Mouse (Mus musculus): ENCODE measurements around the gene Aldh1a2. TPM values are rescaled to one million over a fixed set of nuclear protein-coding genes. Genes with fewer than 3 reads are reported as not detected.

Aldh1a2 gene
- total and polyA plus RNA-seq, 2 experiments from 2014 or later: 19.9 to 27.3 TPM

DNA sequence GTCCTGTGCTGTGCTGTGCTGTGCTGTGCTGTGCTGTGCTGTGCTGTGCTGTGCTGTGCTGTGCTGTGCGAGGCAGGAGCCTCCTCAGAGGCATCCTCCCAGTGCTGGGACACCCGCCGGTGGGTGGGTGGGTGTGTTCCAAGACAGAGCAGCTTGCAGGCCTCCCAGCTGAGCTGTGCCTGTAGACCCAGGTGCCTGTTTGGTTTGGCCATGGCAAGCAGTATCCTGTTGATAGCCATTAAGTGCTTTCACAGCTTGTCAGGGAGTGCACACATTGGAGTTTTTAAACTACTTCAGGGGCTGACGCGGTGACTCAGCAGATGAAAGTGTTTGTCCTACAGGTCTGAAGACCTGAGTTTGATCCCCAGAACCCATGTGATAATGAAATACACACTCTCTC, 108.5 kb downstream of the Aldh1a2 start:
- H3K4me3 ChIP-seq (ENCODE audit: low read depth, low read length): no peak overlapping the region
- H3K9ac ChIP-seq (replicated peaks; ENCODE audit: low read length, poor library complexity, severe bottlenecking): no peak overlapping the region
- H3K27ac ChIP-seq (ENCODE audit: low read depth, low read length): no peak overlapping the region
- ATAC-seq (ENCODE audit: low FRiP score) (no peak), DNase-seq (ENCODE audit: low spot score) (no peak)
- H3K36me3 ChIP-seq (ENCODE audit: insufficient read depth, low read length): no peaks in the 10 kb centered on the region
- no peak for TF ChIP-seq CTCF (IDR thresholded peaks at IDR 0.05)
- H3K9me3 ChIP-seq (ENCODE audit: low read length): no peaks in the 10 kb centered on the region
- H3K4me2 ChIP-seq (ENCODE audit: low read depth, low read length, poor library complexity, severe bottlenecking): no peak overlapping the region
- no peaks in the 10 kb centered on the region for H3K4me1 ChIP-seq (ENCODE audit: insufficient read depth, low read length)
- WGBS: 71% methylated on average over 5 of the region's 5 CpGs
- H3K27me3 ChIP-seq (ENCODE audit: insufficient read depth, low read length): no peaks in the 10 kb centered on the region

DNA sequence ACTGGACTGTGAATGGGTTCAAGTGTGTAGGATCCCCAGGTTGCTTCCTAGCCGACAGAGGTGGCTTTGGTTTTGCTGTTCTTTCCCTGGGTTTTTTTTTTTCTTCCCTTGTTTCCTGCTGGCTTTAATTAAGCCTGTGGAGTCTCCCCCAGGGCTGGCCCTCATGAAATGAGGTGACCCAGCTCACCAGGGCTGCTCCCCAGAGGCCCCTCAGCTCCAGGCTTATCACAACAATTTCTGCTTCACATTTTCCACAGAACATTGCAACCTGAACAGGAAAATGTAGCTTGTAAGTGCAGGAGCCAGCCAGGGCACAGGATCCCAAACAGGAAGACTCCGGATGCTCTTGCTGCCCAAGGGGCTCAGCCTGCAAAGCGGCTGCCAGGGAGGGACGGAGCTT, 110.7 kb downstream of the Aldh1a2 start:
- DNase-seq (ENCODE audit: low spot score) (no peak), ATAC-seq (ENCODE audit: low FRiP score) (no peak)
- Histone ChIP-seq H3K4me2 (ENCODE audit: low read depth, low read length, poor library complexity, severe bottlenecking) (no peak overlapping the region), H3K9me3 (ENCODE audit: low read length) (no peaks in the 10 kb centered on the region), H3K36me3 (ENCODE audit: insufficient read depth, low read length) (no peaks in the 10 kb centered on the region), H3K27ac (ENCODE audit: low read depth, low read length) (no peak overlapping the region), H3K9ac (replicated peaks; ENCODE audit: low read length, poor library complexity, severe bottlenecking) (no peak overlapping the region), H3K4me3 (ENCODE audit: low read depth, low read length) (no peak overlapping the region), H3K4me1 (ENCODE audit: insufficient read depth, low read length) (no peaks in the 10 kb centered on the region), H3K27me3 (ENCODE audit: insufficient read depth, low read length) (no peaks in the 10 kb centered on the region)
- TF ChIP-seq CTCF (IDR thresholded peaks at IDR 0.05): no peak
- 68% methylated on average over 4 of the region's 4 CpGs for WGBS

GRCm38 (mm10) chr9:71331661-71332060, 116.1 kb downstream of the Aldh1a2 start:
- no peak for TF ChIP-seq CTCF (IDR thresholded peaks at IDR 0.05)
- Histone ChIP-seq H3K9ac (replicated peaks; ENCODE audit: low read length, poor library complexity, severe bottlenecking) (no peak overlapping the region), H3K9me3 (ENCODE audit: low read length) (no peaks in the 10 kb centered on the region), H3K27ac (ENCODE audit: low read depth, low read length) (no peak overlapping the region), H3K27me3 (ENCODE audit: insufficient read depth, low read length) (no peaks in the 10 kb centered on the region), H3K4me1 (ENCODE audit: insufficient read depth, low read length) (no peaks in the 10 kb centered on the region), H3K4me2 (ENCODE audit: low read depth, low read length, poor library complexity, severe bottlenecking) (no peak overlapping the region), H3K36me3 (ENCODE audit: insufficient read depth, low read length) (no peaks in the 10 kb centered on the region), H3K4me3 (ENCODE audit: low read depth, low read length) (no peak overlapping the region)
- WGBS: 61% methylated on average over 3 of the region's 3 CpGs
- no peak for DNase-seq (ENCODE audit: low spot score)
- no peak for ATAC-seq (ENCODE audit: low FRiP score)

GRCm38 (mm10) chr9:71336674-71337073, 121.1 kb downstream of the Aldh1a2 start:
- ATAC-seq (ENCODE audit: low FRiP score): no peak
- Histone ChIP-seq H3K27me3 (ENCODE audit: insufficient read depth, low read length) (no peaks in the 10 kb centered on the region), H3K27ac (ENCODE audit: low read depth, low read length) (no peak overlapping the region), H3K4me2 (ENCODE audit: low read depth, low read length, poor library complexity, severe bottlenecking) (no peak overlapping the region), H3K36me3 (ENCODE audit: insufficient read depth, low read length) (no peaks in the 10 kb centered on the region), H3K4me1 (ENCODE audit: insufficient read depth, low read length) (no peaks in the 10 kb centered on the region), H3K9ac (replicated peaks; ENCODE audit: low read length, poor library complexity, severe bottlenecking) (no peak overlapping the region), H3K9me3 (ENCODE audit: low read length) (no peaks in the 10 kb centered on the region), H3K4me3 (ENCODE audit: low read depth, low read length) (no peak overlapping the region)
- DNase-seq (ENCODE audit: low spot score): no peak
- 72% methylated on average over 4 of the region's 4 CpGs for WGBS
- no peak for TF ChIP-seq CTCF (IDR thresholded peaks at IDR 0.05)

GRCm38 (mm10) chr9:71337425-71337824, 121.8 kb downstream of the Aldh1a2 start:
- WGBS: 94% methylated on average over 3 of the region's 3 CpGs
- DNase-seq (ENCODE audit: low spot score): no peak

DNA sequence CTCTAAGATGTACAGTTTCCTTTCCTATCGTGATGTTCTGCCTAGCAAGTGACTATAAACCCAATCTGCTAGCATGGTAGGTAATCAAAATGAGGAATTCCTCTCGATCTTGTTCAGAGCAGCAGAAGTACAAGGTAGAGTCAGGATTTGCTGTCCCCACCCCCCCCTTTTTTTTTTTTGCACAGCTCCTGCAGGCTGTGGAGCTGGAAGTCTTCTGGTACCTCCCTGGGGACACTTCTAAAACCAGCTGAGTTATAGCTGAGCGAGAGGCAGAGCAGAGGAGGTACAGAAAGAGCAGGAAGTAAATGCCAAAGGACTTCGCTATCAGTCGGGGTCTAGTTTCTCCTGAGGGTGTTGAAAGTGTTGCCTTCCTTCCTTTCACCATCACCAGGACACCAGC, 124.5 kb downstream of the Aldh1a2 start:
- Histone ChIP-seq H3K36me3 (ENCODE audit: insufficient read depth, low read length) (no peaks in the 10 kb centered on the region), H3K27me3 (ENCODE audit: insufficient read depth, low read length) (no peaks in the 10 kb centered on the region), H3K4me3 (ENCODE audit: low read depth, low read length) (no peak overlapping the region), H3K9ac (replicated peaks; ENCODE audit: low read length, poor library complexity, severe bottlenecking) (no peak overlapping the region), H3K4me2 (ENCODE audit: low read depth, low read length, poor library complexity, severe bottlenecking) (no peak overlapping the region), H3K27ac (ENCODE audit: low read depth, low read length) (no peak overlapping the region), H3K4me1 (ENCODE audit: insufficient read depth, low read length) (no peaks in the 10 kb centered on the region), H3K9me3 (ENCODE audit: low read length) (no peaks in the 10 kb centered on the region)
- WGBS: 75% methylated on average over 5 of the region's 5 CpGs
- TF ChIP-seq CTCF (IDR thresholded peaks at IDR 0.05): no peak
- ATAC-seq (ENCODE audit: low FRiP score): no peak
- no peak for DNase-seq (ENCODE audit: low spot score)

More at GRCm38 (mm10) chr9:71337425-71337824, 121.8 kb downstream of the Aldh1a2 start:
- H3K9ac ChIP-seq (replicated peaks; ENCODE audit: low read length, poor library complexity, severe bottlenecking): no peak overlapping the region
- H3K4me1 ChIP-seq (ENCODE audit: insufficient read depth, low read length): no peaks in the 10 kb centered on the region
- no peak for TF ChIP-seq CTCF (IDR thresholded peaks at IDR 0.05)
- no peaks in the 10 kb centered on the region for H3K9me3 ChIP-seq (ENCODE audit: low read length)
- no peak for ATAC-seq (ENCODE audit: low FRiP score)
- no peak overlapping the region for H3K27ac ChIP-seq (ENCODE audit: low read depth, low read length)
- H3K27me3 ChIP-seq (ENCODE audit: insufficient read depth, low read length): no peaks in the 10 kb centered on the region
- H3K4me3 ChIP-seq (ENCODE audit: low read depth, low read length): no peak overlapping the region
- H3K4me2 ChIP-seq (ENCODE audit: low read depth, low read length, poor library complexity, severe bottlenecking): no peak overlapping the region
- no peaks in the 10 kb centered on the region for H3K36me3 ChIP-seq (ENCODE audit: insufficient read depth, low read length)

Other genes with a start within 250 kb of the Aldh1a2 start
- gene Aqp9, start 47.1 kb upstream of the Aldh1a2 start, total RNA-seq (2014; rRNA removed): 1.3 and 6.4 TPM in 2 replicates
- gene Aqp9, start 47.1 kb upstream of the Aldh1a2 start, polyA plus RNA-seq (2015; fragmentation: Nextera tagmentation; extraction: Ambion mirVana): 1.7 and 2.3 TPM in 2 replicates

Measured in midbrain, postnatal 0 days (tissue).